Mouse (Mus musculus) lung, embryonic 14.5 days (tissue): ENCODE results near the gene Cideb. TPM values are rescaled to one million over a fixed set of nuclear protein-coding genes. Genes with fewer than 3 reads are reported as not detected.

Source experiments
- ATAC-seq: fragments of 200-750 bp; cut with Nextera tagmentation; 2 replicates; pipeline ENCODE4 v1.8.0; 2017; ENCODE audit warnings: mild to moderate bottlenecking, moderate TSS enrichment, moderate library complexity; ENCODE audit not compliant: insufficient read depth
- DNase-seq: peaks from one replicate; pipeline ENCODE4 v3.0.0-alpha.2; 2015
- H3K27ac ChIP-seq: fragments of 300-500 bp; sonication (generic); 2 replicates; pipeline ENCODE4 v1.5.1; 2014; ENCODE audit warnings: low read depth, mild to moderate bottlenecking, moderate library complexity
- H3K27me3 ChIP-seq: fragments of 300-500 bp; sonication (generic); 2 replicates; pipeline ENCODE4 v1.6.1; 2014; ENCODE audit warnings: low read length, control low read depth; ENCODE audit not compliant: insufficient read depth
- H3K36me3 ChIP-seq: fragments of 300-500 bp; sonication (generic); 2 replicates; pipeline ENCODE4 v1.6.1; 2014; ENCODE audit warnings: control low read depth; ENCODE audit not compliant: insufficient read depth
- H3K4me1 ChIP-seq: fragments of 300-500 bp; sonication (generic); 2 replicates; pipeline ENCODE4 v1.6.1; 2014; ENCODE audit warnings: antibody characterized with exemption, control low read depth; ENCODE audit not compliant: insufficient read depth
- H3K4me2 ChIP-seq: fragments of 300-500 bp; sonication (generic); 2 replicates; pipeline ENCODE4 v1.6.1; 2014; ENCODE audit warnings: mild to moderate bottlenecking
- H3K4me3 ChIP-seq: fragments of 300-500 bp; sonication (generic); 2 replicates; pipeline ENCODE4 v1.5.1; 2014; ENCODE audit warnings: low read depth, low read length
- H3K9ac ChIP-seq: fragments of 300-500 bp; sonication (generic); 2 replicates; pipeline ENCODE4 v1.6.1; 2014
- H3K9me3 ChIP-seq: fragments of 300-500 bp; sonication (generic); 2 replicates; pipeline ENCODE4 v1.6.1; 2016; ENCODE audit warnings: low read depth, low read length, control low read depth
- CTCF ChIP-seq: IDR thresholded peaks from 2 replicates; pipeline ENCODE4 v1.5.1; 2016; ENCODE audit warnings: antibody characterized with exemption, low read depth
- WGBS: fragments of 180-500 bp; shearing (Covaris S2); extraction: QIAGEN DNeasy Blood & Tissue Kit; methylation state at CpG from one replicate; pipeline ENCODE4 v1.1.7; 2014; 5-methylcytosine and 5-hydroxymethylcytosine counted together
- polyA plus RNA-seq: library from polyadenylated mRNA; unstranded; fragments of >200 nt; fragmentation: Nextera tagmentation; extraction: Ambion mirVana; gene quantifications from 2 replicates; pipeline ENCODE4 v1.2.1, GENCODE M21; 2014

Gene Cideb
- polyA plus RNA-seq, 1 experiment from 2014 or later: 0.36 TPM

- no peak for TF ChIP-seq CTCF
- Histone ChIP-seq H3K4me1 (no peaks in the 10 kb centered on the region), H3K27me3 (no peaks in the 10 kb centered on the region), H3K4me3 (no peak overlapping the region), H3K4me2 (no peak overlapping the region), H3K27ac (no peak overlapping the region), H3K9me3 (no peaks in the 10 kb centered on the region), H3K9ac (no peak overlapping the region), H3K36me3 (no peaks in the 10 kb centered on the region)
- 55% methylated on average over 5 of the region's 5 CpGs for WGBS
- ATAC-seq: no peak
- no peak for DNase-seq
Measured at GRCm38 (mm10) chr14:55707397-55707796, 50.9 kb downstream of the Cideb start.

- no peak overlapping the region for H3K9ac ChIP-seq
Measured at GRCm38 (mm10) chr14:55706051-55706600, 52.1 kb downstream of the Cideb start.

More at GRCm38 (mm10) chr14:55706051-55706600, 52.1 kb downstream of the Cideb start:
- Histone ChIP-seq H3K27ac (no peak overlapping the region), H3K36me3 (no peaks in the 10 kb centered on the region), H3K4me1 (no peaks in the 10 kb centered on the region), H3K4me2 (no peak overlapping the region), H3K27me3 (no peaks in the 10 kb centered on the region), H3K4me3 (no peak overlapping the region), H3K9me3 (no peaks in the 10 kb centered on the region)
- DNase-seq (no peak), ATAC-seq (no peak)
- WGBS: 80% methylated on average over 8 of the region's 8 CpGs
- TF ChIP-seq CTCF: no peak

Other genes with a start within 250 kb of the Cideb start
- gene Cpne6, start 248.0 kb downstream of the Cideb start, polyA plus RNA-seq: 0.15 and 0.25 TPM in 2 replicates
- not detected in 2 replicates for gene Nrl, start 233.5 kb downstream of the Cideb start, polyA plus RNA-seq
- gene Pck2, start 218.2 kb downstream of the Cideb start, polyA plus RNA-seq: 52.1 and 55.4 TPM in 2 replicates
- gene Dcaf11, start 198.5 kb downstream of the Cideb start, polyA plus RNA-seq: 53.9 and 62.3 TPM in 2 replicates
- gene A730061H03Rik, start 198.1 kb downstream of the Cideb start, polyA plus RNA-seq: 1.2 and 1.6 TPM in 2 replicates
- 0.76 and 1.7 TPM in 2 replicates for gene Fitm1, start 182.8 kb downstream of the Cideb start, polyA plus RNA-seq
- 139 and 142 TPM in 2 replicates for gene Psme1, start 180.3 kb downstream of the Cideb start, polyA plus RNA-seq
- gene Emc9, start 173.2 kb downstream of the Cideb start, polyA plus RNA-seq: 2.1 and 2.4 TPM in 2 replicates
- gene Psme2, start 167.3 kb downstream of the Cideb start, polyA plus RNA-seq: 228 and 242 TPM in 2 replicates
- gene Rnf31, start 166.8 kb downstream of the Cideb start, polyA plus RNA-seq: 14.4 and 16.9 TPM in 2 replicates
- 8.9 and 9.0 TPM in 2 replicates for gene Irf9, start 154.9 kb downstream of the Cideb start, polyA plus RNA-seq
- 8.5 and 14.2 TPM in 2 replicates for gene Rec8, start 140.4 kb downstream of the Cideb start, polyA plus RNA-seq
- 97.5 and 115 TPM in 2 replicates for gene Ipo4, start 122.5 kb downstream of the Cideb start, polyA plus RNA-seq
- 2.1 TPM in 2 replicates for gene Gm49378, start 120.6 kb downstream of the Cideb start, polyA plus RNA-seq
- gene Tm9sf1, start 114.7 kb downstream of the Cideb start, polyA plus RNA-seq: 111 and 122 TPM in 2 replicates
- 0.89 and 1.1 TPM in 2 replicates for gene Tssk4, start 108.3 kb downstream of the Cideb start, polyA plus RNA-seq
- gene Mdp1, start 98.0 kb downstream of the Cideb start, polyA plus RNA-seq: 51.6 and 52.0 TPM in 2 replicates
- 58.4 and 59.4 TPM in 2 replicates for gene Gmpr2, start 86.5 kb downstream of the Cideb start, polyA plus RNA-seq
- gene Nedd8, start 86.3 kb downstream of the Cideb start, polyA plus RNA-seq: 556 and 577 TPM in 2 replicates
- gene Tinf2, start 76.6 kb downstream of the Cideb start, polyA plus RNA-seq: 53.3 and 58.0 TPM in 2 replicates
- 0.89 and 1.3 TPM in 2 replicates for gene Tgm1, start 44.5 kb downstream of the Cideb start, polyA plus RNA-seq
- 25.6 and 29.5 TPM in 2 replicates for gene Rabggta, start 36.2 kb downstream of the Cideb start, polyA plus RNA-seq
- gene Dhrs1, start 12.8 kb downstream of the Cideb start, polyA plus RNA-seq: 76.7 and 79.9 TPM in 2 replicates
- gene Nop9, start 12.8 kb downstream of the Cideb start, polyA plus RNA-seq: 48.7 and 50.6 TPM in 2 replicates
- gene Ltb4r2, start 3.0 kb upstream of the Cideb start, polyA plus RNA-seq: 0.19 and 0.70 TPM in 2 replicates
- 0.31 and 0.64 TPM in 2 replicates for gene Ltb4r1, start 7.5 kb upstream of the Cideb start, polyA plus RNA-seq
- gene Adcy4, start 25.6 kb upstream of the Cideb start, polyA plus RNA-seq: 11.6 and 14.1 TPM in 2 replicates
- 42.5 and 51.4 TPM in 2 replicates for gene Ripk3, start 30.4 kb upstream of the Cideb start, polyA plus RNA-seq
- 58.8 and 66.1 TPM in 2 replicates for gene Nfatc4, start 64.7 kb upstream of the Cideb start, polyA plus RNA-seq
- gene Nynrin, start 95.6 kb upstream of the Cideb start, polyA plus RNA-seq: 18.7 and 19.4 TPM in 2 replicates
- 1.4 and 1.9 TPM in 2 replicates for gene Cbln3, start 125.9 kb upstream of the Cideb start, polyA plus RNA-seq
- gene Khnyn, start 126.5 kb upstream of the Cideb start, polyA plus RNA-seq: 11.0 and 13.7 TPM in 2 replicates
- gene Sdr39u1, start 141.8 kb upstream of the Cideb start, polyA plus RNA-seq: 44.3 and 47.2 TPM in 2 replicates
- 3.7 and 4.4 TPM in 2 replicates for gene Cma1, start 186.2 kb upstream of the Cideb start, polyA plus RNA-seq
- gene Cma2, start 192.5 kb upstream of the Cideb start, polyA plus RNA-seq: not detected in 2 replicates